Mouse (Mus musculus): ENCODE results near the gene Kera. TPM values are rescaled to one million over a fixed set of nuclear protein-coding genes. Genes with fewer than 3 reads are reported as not detected.

The Kera gene
- polyA plus RNA-seq, 1 experiment = not detected

GRCm38 (mm10) chr10:97589574-97589973, 17.1 kb upstream of the Kera start:
- no peaks in the 10 kb centered on the region for H3K36me3 ChIP-seq (ENCODE audit: control insufficient read depth, insufficient read depth, low read length)
- no peak overlapping the region for H3K4me3 ChIP-seq (ENCODE audit: control insufficient read depth, insufficient read depth, low read length)
- TF ChIP-seq POLR2A (IDR thresholded peaks at IDR 0.05; ENCODE audit: control insufficient read depth, extremely low read depth, insufficient read depth, low read length, poor library complexity) = no peak
- H3K27ac ChIP-seq (ENCODE audit: control insufficient read depth, insufficient read depth, low read length) = no peak overlapping the region
- H3K27me3 ChIP-seq (ENCODE audit: control insufficient read depth, insufficient read depth, low read length) = no peaks in the 10 kb centered on the region
- WGBS = 88% methylated on average over 6 of the region's 6 CpGs
- no peak for DNase-seq
- H3K4me1 ChIP-seq (replicated peaks; ENCODE audit: control insufficient read depth, insufficient read depth, low read length) = no peaks in the 10 kb centered on the region

GRCm38 (mm10) chr10:97591036-97591435, 15.6 kb upstream of the Kera start:
- Histone ChIP-seq H3K4me1 (replicated peaks; ENCODE audit: control insufficient read depth, insufficient read depth, low read length) (no peaks in the 10 kb centered on the region), H3K27me3 (ENCODE audit: control insufficient read depth, insufficient read depth, low read length) (no peaks in the 10 kb centered on the region), H3K4me3 (ENCODE audit: control insufficient read depth, insufficient read depth, low read length) (no peak overlapping the region), H3K36me3 (ENCODE audit: control insufficient read depth, insufficient read depth, low read length) (no peaks in the 10 kb centered on the region), H3K27ac (ENCODE audit: control insufficient read depth, insufficient read depth, low read length) (no peak overlapping the region)
- WGBS = 71% methylated on average over 3 of the region's 3 CpGs
- no peak for TF ChIP-seq POLR2A (IDR thresholded peaks at IDR 0.05; ENCODE audit: control insufficient read depth, extremely low read depth, insufficient read depth, low read length, poor library complexity)
- TF ChIP-seq CTCF (IDR thresholded peaks at IDR 0.05; ENCODE audit: borderline replicate concordance, control insufficient read depth, extremely low read depth, insufficient read depth, low read length, poor library complexity) = no peak
- no peak for DNase-seq

GRCm38 (mm10) chr10:97591685-97592084, 15.0 kb upstream of the Kera start:
- no peaks in the 10 kb centered on the region for H3K36me3 ChIP-seq (ENCODE audit: control insufficient read depth, insufficient read depth, low read length)
- WGBS = 86% methylated on average over 3 of the region's 3 CpGs
- H3K27me3 ChIP-seq (ENCODE audit: control insufficient read depth, insufficient read depth, low read length) = no peaks in the 10 kb centered on the region
- DNase-seq = no peak
- no peak overlapping the region for H3K27ac ChIP-seq (ENCODE audit: control insufficient read depth, insufficient read depth, low read length)
- TF ChIP-seq POLR2A (IDR thresholded peaks at IDR 0.05; ENCODE audit: control insufficient read depth, extremely low read depth, insufficient read depth, low read length, poor library complexity) (no peak), CTCF (IDR thresholded peaks at IDR 0.05; ENCODE audit: borderline replicate concordance, control insufficient read depth, extremely low read depth, insufficient read depth, low read length, poor library complexity) (no peak)
- H3K4me3 ChIP-seq (ENCODE audit: control insufficient read depth, insufficient read depth, low read length) = no peak overlapping the region
- no peaks in the 10 kb centered on the region for H3K4me1 ChIP-seq (replicated peaks; ENCODE audit: control insufficient read depth, insufficient read depth, low read length)

GRCm38 (mm10) chr10:97595680-97596079, 11.0 kb upstream of the Kera start:
- H3K27ac ChIP-seq (ENCODE audit: control insufficient read depth, insufficient read depth, low read length) = no peak overlapping the region
- DNase-seq = no peak
- H3K36me3 ChIP-seq (ENCODE audit: control insufficient read depth, insufficient read depth, low read length) = no peaks in the 10 kb centered on the region
- WGBS = 88% methylated on average over 1 of the region's 1 CpGs
- H3K4me3 ChIP-seq (ENCODE audit: control insufficient read depth, insufficient read depth, low read length) = no peak overlapping the region
- H3K4me1 ChIP-seq (replicated peaks; ENCODE audit: control insufficient read depth, insufficient read depth, low read length) = no peaks in the 10 kb centered on the region
- TF ChIP-seq POLR2A (IDR thresholded peaks at IDR 0.05; ENCODE audit: control insufficient read depth, extremely low read depth, insufficient read depth, low read length, poor library complexity) (no peak), CTCF (IDR thresholded peaks at IDR 0.05; ENCODE audit: borderline replicate concordance, control insufficient read depth, extremely low read depth, insufficient read depth, low read length, poor library complexity) (no peak)
- no peaks in the 10 kb centered on the region for H3K27me3 ChIP-seq (ENCODE audit: control insufficient read depth, insufficient read depth, low read length)

- Histone ChIP-seq H3K4me3 (ENCODE audit: control insufficient read depth, insufficient read depth, low read length) (no peak overlapping the region), H3K36me3 (ENCODE audit: control insufficient read depth, insufficient read depth, low read length) (no peaks in the 10 kb centered on the region), H3K27me3 (ENCODE audit: control insufficient read depth, insufficient read depth, low read length) (no peaks in the 10 kb centered on the region), H3K27ac (ENCODE audit: control insufficient read depth, insufficient read depth, low read length) (no peak overlapping the region), H3K4me1 (replicated peaks; ENCODE audit: control insufficient read depth, insufficient read depth, low read length) (no peaks in the 10 kb centered on the region)
- TF ChIP-seq CTCF (IDR thresholded peaks at IDR 0.05; ENCODE audit: borderline replicate concordance, control insufficient read depth, extremely low read depth, insufficient read depth, low read length, poor library complexity) (no peak), POLR2A (IDR thresholded peaks at IDR 0.05; ENCODE audit: control insufficient read depth, extremely low read depth, insufficient read depth, low read length, poor library complexity) (no peak)
- no peak for DNase-seq
- 70% methylated on average over 4 of the region's 4 CpGs for WGBS
Observed at GRCm38 (mm10) chr10:97601744-97602143, 4.9 kb upstream of the Kera start.

GRCm38 (mm10) chr10:97603256-97603655, 3.4 kb upstream of the Kera start:
- Histone ChIP-seq H3K4me1 (replicated peaks; ENCODE audit: control insufficient read depth, insufficient read depth, low read length) (no peaks in the 10 kb centered on the region), H3K27ac (ENCODE audit: control insufficient read depth, insufficient read depth, low read length) (no peak overlapping the region), H3K27me3 (ENCODE audit: control insufficient read depth, insufficient read depth, low read length) (no peaks in the 10 kb centered on the region), H3K4me3 (ENCODE audit: control insufficient read depth, insufficient read depth, low read length) (no peak overlapping the region), H3K36me3 (ENCODE audit: control insufficient read depth, insufficient read depth, low read length) (no peaks in the 10 kb centered on the region)
- no peak for DNase-seq
- TF ChIP-seq CTCF (IDR thresholded peaks at IDR 0.05; ENCODE audit: borderline replicate concordance, control insufficient read depth, extremely low read depth, insufficient read depth, low read length, poor library complexity) = no peak
- TF ChIP-seq POLR2A (IDR thresholded peaks at IDR 0.05; ENCODE audit: control insufficient read depth, extremely low read depth, insufficient read depth, low read length, poor library complexity) = no peak

- H3K27me3 ChIP-seq (ENCODE audit: control insufficient read depth, insufficient read depth, low read length) = no peaks in the 10 kb centered on the region
- H3K36me3 ChIP-seq (ENCODE audit: control insufficient read depth, insufficient read depth, low read length) = no peaks in the 10 kb centered on the region
- no peak overlapping the region for H3K27ac ChIP-seq (ENCODE audit: control insufficient read depth, insufficient read depth, low read length)
- no peak overlapping the region for H3K4me3 ChIP-seq (ENCODE audit: control insufficient read depth, insufficient read depth, low read length)
- no peaks in the 10 kb centered on the region for H3K4me1 ChIP-seq (replicated peaks; ENCODE audit: control insufficient read depth, insufficient read depth, low read length)
- no peak for DNase-seq
- TF ChIP-seq POLR2A (IDR thresholded peaks at IDR 0.05; ENCODE audit: control insufficient read depth, extremely low read depth, insufficient read depth, low read length, poor library complexity) (no peak), CTCF (IDR thresholded peaks at IDR 0.05; ENCODE audit: borderline replicate concordance, control insufficient read depth, extremely low read depth, insufficient read depth, low read length, poor library complexity) (no peak)
- WGBS = 96% methylated on average over 1 of the region's 1 CpGs
Observed at GRCm38 (mm10) chr10:97622328-97622727, 15.6 kb downstream of the Kera start.

Measured in thymus, adult 2 months (tissue).